Mouse (Mus musculus) G1E (cell line): Measurements from ENCODE around the gene Polr2a. TPM values are rescaled to one million over a fixed set of nuclear protein-coding genes. Genes with fewer than 3 reads are reported as not detected.

ENCODE experiments used
- ATAC-seq: 2 replicates; pipeline ENCODE4 v1.8.0; 2016; ENCODE audit warnings: mild to moderate bottlenecking; ENCODE audit not compliant: insufficient number of reproducible peaks, poor library complexity, low FRiP score, severe bottlenecking; ENCODE audit errors: extremely low read depth
- DNase-seq: peaks from one replicate; pipeline ENCODE4 v3.0.0; 2012; ENCODE audit warnings: low spot score
- H3K27me3 ChIP-seq: 2 replicates; pipeline ENCODE4 v1.6.1; 2012; ENCODE audit warnings: mild to moderate bottlenecking, low read length, inconsistent platforms; ENCODE audit not compliant: insufficient read depth
- H3K36me3 ChIP-seq: replicated peaks from 2 replicates; pipeline ENCODE3; 2012; ENCODE audit warnings: mild to moderate bottlenecking, inconsistent platforms
- H3K4me1 ChIP-seq: 2 replicates; pipeline ENCODE4 v1.6.1; 2012; ENCODE audit warnings: low read depth, low read length, inconsistent platforms, mixed read lengths; ENCODE audit not compliant: insufficient read depth
- H3K4me3 ChIP-seq: 2 replicates; pipeline ENCODE4 v1.5.1; 2012; ENCODE audit warnings: low read depth, mild to moderate bottlenecking, inconsistent platforms, low read length, moderate library complexity, mixed read lengths
- H3K9me3 ChIP-seq: replicated peaks from 2 replicates; pipeline ENCODE4 v1.6.1; 2012; ENCODE audit warnings: inconsistent platforms
- CTCF ChIP-seq: IDR thresholded peaks from 2 replicates; pipeline ENCODE4 v1.5.1; 2012; ENCODE audit warnings: low read depth, low read length, inconsistent platforms, mixed read lengths
- GATA1 ChIP-seq: IDR thresholded peaks from 2 replicates; pipeline ENCODE4 v1.6.1; 2012; ENCODE audit warnings: borderline replicate concordance, low read length, inconsistent platforms, mixed read lengths
- GATA2 ChIP-seq: IDR thresholded peaks from 2 replicates; pipeline ENCODE4 v1.6.1; 2012; ENCODE audit warnings: low read depth, low read length, inconsistent platforms, borderline replicate concordance
- POLR2AphosphoS5 ChIP-seq: IDR thresholded peaks from 2 replicates; pipeline ENCODE4 v1.6.1; 2012; ENCODE audit warnings: low read depth, low read length, inconsistent platforms; ENCODE audit not compliant: insufficient replicate concordance
- TAL1 ChIP-seq: conservative IDR thresholded peaks from 2 replicates; pipeline ENCODE4 v1.6.1; 2012; ENCODE audit warnings: low read depth, low read length, inconsistent platforms, mixed read lengths
- polyA plus RNA-seq: library from polyadenylated mRNA; stranded (reverse); fragments of >175 nt; gene quantifications from 2 replicates; pipeline ENCODE4 v1.2.3, GENCODE M21; 2012
- total RNA-seq, 2 experiments: library from RNA; stranded (forward) in 1 of 2; stranded (reverse) in 1 of 2; fragments of 200-1000 nt in 1 of 2; fragments of >200 nt in 1 of 2; fragmentation: Nextera tagmentation in 1 of 2; gene quantifications; 2 replicates each; pipeline ENCODE4 v1.2.3; 2014 to 2017

Gene Polr2a
- total and polyA plus RNA-seq, 3 experiments: 26.2 to 192 (median 116) TPM

DNA sequence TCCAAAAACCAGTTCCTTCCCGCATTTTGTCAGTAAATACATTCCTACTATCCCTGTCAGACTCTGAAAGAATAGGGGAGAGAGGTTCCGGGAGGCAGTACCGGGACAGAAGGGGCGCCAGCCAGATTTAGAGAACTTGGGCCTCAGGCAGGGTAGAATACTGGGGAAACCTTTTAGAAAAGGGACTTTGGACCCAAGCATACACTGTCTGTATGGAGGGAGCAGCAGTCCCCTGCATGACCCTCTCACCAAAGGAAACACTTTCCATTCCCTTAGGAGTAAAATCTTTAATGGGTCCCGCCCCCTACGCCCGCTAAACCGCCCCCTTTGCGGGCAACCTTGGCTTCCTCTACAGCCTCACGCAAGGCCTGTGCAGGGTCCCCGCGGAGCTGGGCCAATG lies 44.9 kb upstream of the Polr2a start:
- Histone ChIP-seq H3K4me3 (peak overlapping the region; percentile 70; the same call in 1 of the 2 replicates), H3K36me3 (peaks cover 2% of the 10 kb centered on the region), H3K4me1 (peaks cover 55% of the 10 kb centered on the region), H3K27me3 (peaks cover 81% of the 10 kb centered on the region), H3K9me3 (no peaks in the 10 kb centered on the region)
- ATAC-seq (no peak), DNase-seq (no peak)
- TF ChIP-seq CTCF (no peak), GATA1 (no peak)

DNA sequence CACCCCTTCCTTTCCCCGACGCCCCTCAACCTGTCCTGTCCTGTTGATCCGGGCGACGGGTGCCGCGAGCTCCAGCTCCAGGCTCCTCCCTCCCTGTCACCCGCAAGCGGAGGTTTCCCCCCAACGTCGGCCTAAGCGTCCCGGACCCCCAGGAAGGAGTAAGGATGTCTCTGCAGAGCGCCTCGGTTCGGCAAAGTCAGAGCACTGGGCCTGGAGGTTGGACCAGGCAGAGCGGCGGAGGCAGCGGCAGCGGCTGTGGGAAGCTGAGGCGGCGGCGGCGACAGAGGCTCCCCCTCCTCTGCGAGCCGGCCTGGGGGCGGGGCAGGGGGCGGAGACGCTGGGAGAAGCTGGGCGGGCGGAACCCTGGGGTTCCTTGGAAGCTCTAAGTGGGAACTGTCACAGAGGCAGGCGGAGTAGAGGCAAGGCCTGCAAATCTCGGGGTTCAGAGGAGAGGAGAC lies 44.2 kb upstream of the Polr2a start:
- Histone ChIP-seq H3K36me3 (peaks cover 8% of the 10 kb centered on the region), H3K27me3 (peaks cover 83% of the 10 kb centered on the region), H3K4me3 (peak overlapping the region; percentile 70), H3K9me3 (no peaks in the 10 kb centered on the region), H3K4me1 (peaks cover 55% of the 10 kb centered on the region)
- TF ChIP-seq TAL1: no peak
- no peak for TF ChIP-seq GATA2
- TF ChIP-seq POLR2AphosphoS5: no peak
- TF ChIP-seq GATA1: no peak
- no peak for TF ChIP-seq CTCF
- ATAC-seq: 0 out of 2 replicates have a peak, but pooled peaks have one; percentile 49
- peak; percentile 78 for DNase-seq

DNA sequence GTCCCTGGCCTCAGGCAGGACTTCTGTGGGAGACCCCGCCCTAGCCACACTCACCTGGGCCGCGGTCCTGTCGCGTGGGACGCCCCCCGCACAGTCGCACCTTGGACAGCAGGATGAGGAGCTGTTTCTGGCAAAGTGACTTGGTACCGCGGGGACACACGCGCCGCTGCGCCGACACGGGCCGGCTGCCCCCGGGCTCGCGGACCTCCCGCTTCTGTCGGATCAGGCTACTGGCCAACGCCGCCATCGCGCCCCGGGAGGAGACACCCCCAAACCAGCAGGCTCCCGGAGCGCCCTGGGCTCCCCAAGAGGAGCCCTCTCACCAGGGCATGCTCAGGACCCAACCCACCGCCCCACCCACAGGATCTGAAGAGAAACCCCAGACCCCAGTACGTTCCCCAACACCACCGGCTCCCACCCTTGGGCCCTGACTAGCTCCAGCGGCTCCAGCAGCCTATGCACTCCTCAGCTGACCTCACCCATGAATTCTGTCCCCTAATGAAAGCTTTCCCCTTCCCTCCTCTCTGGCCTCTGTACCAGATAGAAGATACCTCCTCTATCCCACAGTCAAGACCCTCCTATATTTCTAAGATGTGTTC lies 43.0 kb upstream of the Polr2a start, which contains the start of gene Fgf11:
Fgf11 (minus strand) TSS at position 479 of the 599 bp plus-strand sequence.
- TF ChIP-seq CTCF: no peak
- no peaks in the 10 kb centered on the region for H3K9me3 ChIP-seq
- peaks cover 55% of the 10 kb centered on the region for H3K4me1 ChIP-seq
- H3K4me3 ChIP-seq: peak within 1 kb of the TSS; percentile 70
- no peak for ATAC-seq
- H3K27me3 ChIP-seq: peaks cover 87% of the 10 kb centered on the region
- DNase-seq: no peak
- peaks cover 11% of the 10 kb centered on the region for H3K36me3 ChIP-seq

DNA sequence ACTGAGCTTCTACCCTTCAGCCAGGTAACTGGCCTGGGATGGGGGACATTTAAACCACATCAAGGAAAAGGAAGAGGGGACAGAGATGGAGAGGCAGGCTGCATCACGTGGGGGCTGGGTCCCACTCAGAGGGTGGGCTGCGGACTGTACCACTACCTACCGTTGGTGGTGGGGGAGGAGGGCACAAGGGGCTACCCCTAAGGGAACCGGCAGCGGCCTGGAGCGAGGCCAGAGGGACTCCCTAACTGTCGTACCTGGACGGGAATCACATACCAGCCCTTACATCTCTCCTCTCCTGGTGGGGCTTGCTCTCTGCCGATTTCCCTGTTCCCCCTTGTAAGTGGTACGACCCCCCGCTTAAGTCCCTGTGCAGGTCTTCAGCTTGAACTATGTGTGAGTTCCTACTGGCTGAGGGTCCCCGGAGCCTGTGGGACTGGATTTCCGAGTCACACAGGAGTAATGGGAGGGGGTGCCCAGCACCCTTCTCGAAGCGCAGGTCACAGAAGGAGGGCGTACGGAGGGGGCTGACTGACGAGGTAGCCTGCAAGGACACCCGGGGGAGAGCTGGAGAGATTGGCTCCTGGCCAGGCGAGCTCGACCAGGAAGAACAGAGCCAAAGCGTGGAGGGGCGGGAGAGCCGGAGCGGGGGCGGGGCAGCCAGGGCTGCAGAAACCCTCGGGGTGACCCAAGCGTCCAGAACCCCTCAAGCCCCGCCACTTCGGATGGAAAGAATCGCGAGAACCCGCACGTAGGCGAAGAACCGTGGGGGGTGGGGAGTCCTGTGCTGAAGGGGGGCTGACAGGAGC lies 42.2 kb upstream of the Polr2a start:
- Histone ChIP-seq H3K36me3 (peaks cover 11% of the 10 kb centered on the region), H3K4me1 (peaks cover 61% of the 10 kb centered on the region), H3K27me3 (peaks cover 87% of the 10 kb centered on the region), H3K4me3 (peak overlapping the region; percentile 68), H3K9me3 (no peaks in the 10 kb centered on the region)
- ATAC-seq: no peak
- TF ChIP-seq CTCF: no peak
- no peak for TF ChIP-seq GATA1
- TF ChIP-seq POLR2AphosphoS5: no peak
- TF ChIP-seq TAL1: no peak
- DNase-seq: peak; percentile 47

DNA sequence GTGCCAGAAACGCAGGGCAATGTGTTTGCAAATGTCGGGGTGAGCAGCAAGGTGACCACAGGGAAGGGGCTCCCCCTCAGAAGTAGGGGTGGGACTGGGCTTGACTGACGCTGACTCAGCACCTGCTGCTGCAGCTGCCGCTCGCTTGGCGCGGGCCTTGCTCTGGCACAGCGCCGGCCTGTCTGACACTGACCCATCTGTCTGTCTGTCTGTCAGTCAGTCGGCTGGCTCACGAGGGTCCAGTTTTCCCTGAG lies 41.6 kb upstream of the Polr2a start:
- no peak for TF ChIP-seq GATA1
- TF ChIP-seq POLR2AphosphoS5: no peak
- no peak for TF ChIP-seq GATA2
- TF ChIP-seq TAL1: no peak
- no peak for TF ChIP-seq CTCF
- peak; percentile 34 for DNase-seq
- peak overlapping the region; percentile 68; the same call in 1 of the 2 replicates for H3K4me3 ChIP-seq

DNA sequence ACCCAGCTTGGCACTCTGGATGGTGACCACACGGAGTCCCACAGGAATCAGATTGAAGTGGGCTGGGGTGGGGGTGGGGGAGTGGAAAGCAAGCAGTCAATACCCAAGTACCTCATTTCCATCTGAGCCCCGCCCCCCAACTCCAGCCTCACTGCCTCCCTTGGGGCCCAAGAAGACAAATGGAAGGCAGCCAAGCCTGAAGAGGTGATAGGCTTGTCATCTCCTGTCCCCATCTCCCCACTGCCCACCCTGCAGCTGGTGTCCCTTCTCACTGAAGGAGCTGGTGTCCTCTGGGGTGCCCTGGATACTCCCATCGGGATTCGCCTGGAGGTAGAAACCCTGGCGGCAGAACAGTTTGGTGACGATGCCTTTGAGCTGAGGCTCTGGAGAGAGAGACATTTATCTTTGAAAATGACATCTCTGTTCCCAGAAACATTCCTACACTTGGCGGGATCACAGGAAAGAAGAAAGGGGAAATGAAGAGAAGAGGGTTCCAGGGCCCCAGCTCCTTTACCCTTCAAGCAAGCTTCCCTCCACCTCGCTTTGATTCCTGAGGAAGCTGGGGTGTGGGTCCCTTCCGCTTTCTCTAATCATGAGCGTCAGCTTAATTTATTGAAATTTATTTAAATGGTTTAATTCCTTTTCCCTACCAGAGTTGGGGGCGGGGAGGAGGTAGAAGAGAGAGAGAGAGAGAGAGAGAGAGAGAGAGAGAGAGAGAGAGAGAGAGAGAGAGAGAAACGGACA lies 41.1 kb upstream of the Polr2a start:
- Histone ChIP-seq H3K9me3 (no peaks in the 10 kb centered on the region), H3K4me1 (peaks cover 70% of the 10 kb centered on the region), H3K36me3 (peaks cover 11% of the 10 kb centered on the region), H3K27me3 (peaks cover 77% of the 10 kb centered on the region), H3K4me3 (peak overlapping the region; percentile 68; the same call in 1 of the 2 replicates)
- no peak for ATAC-seq
- peak; percentile 24 for DNase-seq
- no peak for TF ChIP-seq CTCF
- TF ChIP-seq GATA1: no peak
- TF ChIP-seq GATA2: no peak
- TF ChIP-seq TAL1: no peak
- no peak for TF ChIP-seq POLR2AphosphoS5

More for the DNA sequence above, 41.6 kb upstream of the Polr2a start:
- Histone ChIP-seq H3K36me3 (peaks cover 11% of the 10 kb centered on the region), H3K9me3 (no peaks in the 10 kb centered on the region), H3K4me1 (peaks cover 66% of the 10 kb centered on the region), H3K27me3 (peaks cover 82% of the 10 kb centered on the region)
- no peak for ATAC-seq

DNA sequence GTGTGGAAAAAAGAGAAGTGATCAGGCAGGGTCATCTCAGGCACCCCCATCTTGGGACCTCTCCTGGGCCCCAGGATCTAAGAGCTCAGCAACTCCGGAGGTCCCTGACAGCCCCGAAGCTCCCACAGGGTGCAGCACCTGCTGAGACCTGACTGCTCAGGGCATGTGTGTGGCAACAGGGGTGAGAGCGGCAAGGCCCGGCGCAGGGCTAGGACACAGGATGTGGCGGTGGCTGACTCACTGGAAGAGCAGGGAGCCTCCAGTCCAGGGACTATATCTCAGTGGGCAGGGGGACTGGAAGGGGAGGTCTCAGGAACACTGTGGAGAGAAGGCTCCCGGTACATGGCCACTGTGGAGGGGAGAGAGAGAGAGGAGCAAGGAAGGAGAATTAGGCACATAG lies 39.5 kb upstream of the Polr2a start:
- Histone ChIP-seq H3K4me1 (peaks cover 63% of the 10 kb centered on the region), H3K27me3 (peaks cover 72% of the 10 kb centered on the region), H3K4me3 (no peak overlapping the region), H3K9me3 (no peaks in the 10 kb centered on the region), H3K36me3 (peaks cover 11% of the 10 kb centered on the region)
- no peak for ATAC-seq
- no peak for DNase-seq
- TF ChIP-seq CTCF (no peak), TAL1 (no peak), GATA2 (no peak), GATA1 (no peak), POLR2AphosphoS5 (no peak)
